Mouse (Mus musculus): ENCODE measurements around the gene Gm1123.

GRCm38 (mm10) chr9:98994103-98994502, 41.4 kb downstream of the Gm1123 start:
- TF ChIP-seq EP300 (IDR thresholded peaks at IDR 0.05; ENCODE audit: insufficient read depth, low read depth, low read length) (no peak), CTCF (IDR thresholded peaks at IDR 0.05) (no peak), POLR2A (IDR thresholded peaks at IDR 0.05; ENCODE audit: insufficient read depth, low read depth, low read length) (no peak)

All from heart, adult 2 months (tissue).